Mouse (Mus musculus) erythroblast, embryonic 14.5 days (primary cell): Measurements from ENCODE around the gene Mob1b. TPM values are rescaled to one million over a fixed set of nuclear protein-coding genes. Genes with fewer than 3 reads are reported as not detected.

ENCODE experiments used
- H3K27me3 ChIP-seq: 2 replicates; pipeline ENCODE4 v1.6.1; 2012; ENCODE audit warnings: inconsistent platforms; ENCODE audit not compliant: control insufficient read depth
- H3K36me3 ChIP-seq: 2 replicates; pipeline ENCODE4 v1.6.1; 2012; ENCODE audit warnings: mild to moderate bottlenecking, inconsistent platforms; ENCODE audit not compliant: control insufficient read depth
- H3K4me1 ChIP-seq: 2 replicates; pipeline ENCODE4 v1.6.1; 2012; ENCODE audit warnings: inconsistent platforms; ENCODE audit not compliant: control insufficient read depth
- H3K4me3 ChIP-seq: replicated peaks from 2 replicates; pipeline ENCODE3; 2012; ENCODE audit warnings: moderate library complexity, mild to moderate bottlenecking, inconsistent platforms
- H3K9me3 ChIP-seq: 2 replicates; pipeline ENCODE4 v1.6.1; 2012; ENCODE audit warnings: low read length, inconsistent platforms, mixed read lengths; ENCODE audit not compliant: control insufficient read depth
- GATA1 ChIP-seq: IDR thresholded peaks from 2 replicates; pipeline ENCODE4 v1.6.1; 2012; ENCODE audit warnings: low read length, inconsistent platforms, mixed read lengths
- TAL1 ChIP-seq: IDR thresholded peaks from 3 replicates; pipeline ENCODE4 v1.6.1; 2012; ENCODE audit warnings: low read length, inconsistent platforms, mixed read lengths
- polyA plus RNA-seq: library from polyadenylated mRNA; stranded (reverse); fragments of >175 nt; gene quantifications from 2 replicates; pipeline ENCODE4 v1.2.3, GENCODE M21; 2012

Mob1b gene
- polyA plus RNA-seq, 1 experiment: 1.6 TPM

- H3K9me3 ChIP-seq: no peaks in the 10 kb centered on the region
- TF ChIP-seq GATA1 (no peak), TAL1 (no peak)
- H3K4me1 ChIP-seq: peaks cover 14% of the 10 kb centered on the region
- no peaks in the 10 kb centered on the region for H3K36me3 ChIP-seq
- peaks cover 43% of the 10 kb centered on the region for H3K27me3 ChIP-seq
- no peak overlapping the region for H3K4me3 ChIP-seq
Measured at GRCm38 (mm10) chr5:88685306-88685705, 35.3 kb upstream of the Mob1b start.

DNA sequence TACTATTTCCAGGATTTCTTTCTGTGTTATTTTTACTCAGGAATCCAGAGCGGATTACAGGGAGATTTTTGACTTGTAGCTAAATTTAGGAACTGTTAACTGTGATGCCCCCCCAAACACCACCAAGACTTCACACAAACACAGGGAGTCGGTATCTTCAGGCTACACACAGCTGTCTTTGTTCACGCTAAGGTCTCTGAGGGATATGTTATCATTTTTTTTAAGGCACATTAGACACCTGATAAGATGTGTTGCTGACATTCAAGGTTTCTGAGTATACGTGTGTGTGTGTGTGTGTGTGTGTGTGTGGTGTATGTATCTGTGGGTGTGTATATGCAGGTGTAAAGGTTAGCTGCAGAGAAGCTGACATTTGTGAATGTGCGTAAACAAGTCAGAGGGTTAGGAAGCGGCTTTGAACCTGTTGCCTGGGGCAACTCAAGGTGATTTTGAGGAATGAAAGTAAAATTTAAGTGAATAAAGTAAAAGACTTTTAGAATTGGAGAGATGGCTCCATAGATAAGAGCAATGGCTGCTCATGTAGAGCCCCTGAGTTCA lies 34.8 kb upstream of the Mob1b start:
- H3K9me3 ChIP-seq: no peaks in the 10 kb centered on the region
- peaks cover 14% of the 10 kb centered on the region for H3K4me1 ChIP-seq
- no peak overlapping the region for H3K4me3 ChIP-seq
- H3K36me3 ChIP-seq: no peaks in the 10 kb centered on the region
- TF ChIP-seq TAL1 (no peak), GATA1 (no peak)
- H3K27me3 ChIP-seq: peaks cover 43% of the 10 kb centered on the region

GRCm38 (mm10) chr5:88687996-88688406 lies 32.7 kb upstream of the Mob1b start:
- Histone ChIP-seq H3K36me3 (no peaks in the 10 kb centered on the region), H3K27me3 (peaks cover 39% of the 10 kb centered on the region), H3K4me3 (no peak overlapping the region), H3K4me1 (peaks cover 14% of the 10 kb centered on the region), H3K9me3 (no peaks in the 10 kb centered on the region)
- TF ChIP-seq TAL1 (no peak), GATA1 (no peak)

GRCm38 (mm10) chr5:88688583-88689187 lies 32.0 kb upstream of the Mob1b start:
- Histone ChIP-seq H3K36me3 (no peaks in the 10 kb centered on the region), H3K4me3 (no peak overlapping the region), H3K27me3 (peaks cover 32% of the 10 kb centered on the region), H3K9me3 (no peaks in the 10 kb centered on the region), H3K4me1 (peaks cover 11% of the 10 kb centered on the region)
- TF ChIP-seq TAL1: no peak
- TF ChIP-seq GATA1: no peak

GRCm38 (mm10) chr5:88689279-88689938 lies 31.2 kb upstream of the Mob1b start:
- Histone ChIP-seq H3K27me3 (peaks cover 25% of the 10 kb centered on the region), H3K36me3 (no peaks in the 10 kb centered on the region), H3K4me3 (no peak overlapping the region), H3K9me3 (no peaks in the 10 kb centered on the region), H3K4me1 (peaks cover 8% of the 10 kb centered on the region)
- TF ChIP-seq GATA1 (no peak), TAL1 (no peak)

GRCm38 (mm10) chr5:88690681-88691505 lies 29.8 kb upstream of the Mob1b start:
- Histone ChIP-seq H3K27me3 (peaks cover 10% of the 10 kb centered on the region), H3K4me3 (no peak overlapping the region), H3K4me1 (peaks cover 4% of the 10 kb centered on the region), H3K9me3 (no peaks in the 10 kb centered on the region), H3K36me3 (no peaks in the 10 kb centered on the region)
- TF ChIP-seq TAL1: no peak
- TF ChIP-seq GATA1: no peak

DNA sequence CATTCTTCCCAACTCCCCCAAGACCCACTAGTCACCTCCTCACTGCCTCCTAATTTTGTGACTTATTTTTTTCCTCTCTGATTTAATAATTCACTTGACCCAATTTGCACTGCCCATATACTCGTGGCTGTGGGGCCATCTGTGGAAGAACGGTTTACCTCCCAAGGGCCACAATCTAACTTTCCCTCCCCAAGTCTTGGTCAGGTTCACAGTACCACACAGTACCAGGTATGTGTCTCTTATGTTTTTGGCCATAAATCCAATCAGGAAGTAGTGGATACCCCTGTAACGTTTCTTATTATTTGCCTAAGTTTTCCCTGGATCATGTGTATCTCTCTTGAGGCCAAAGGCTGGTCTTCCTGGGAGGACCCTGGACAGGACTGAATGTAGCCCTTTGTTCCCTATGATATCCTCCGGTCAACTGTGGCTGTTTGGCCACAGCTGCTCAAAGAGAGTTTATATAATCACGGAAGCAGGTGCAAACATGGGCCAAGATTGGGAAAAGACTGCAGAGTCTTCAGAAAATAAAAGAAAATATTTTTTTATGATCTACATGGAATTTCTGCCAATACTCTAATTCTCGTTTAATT lies 29.1 kb upstream of the Mob1b start:
- Histone ChIP-seq H3K4me1 (peaks cover 4% of the 10 kb centered on the region), H3K4me3 (no peak overlapping the region)
- TF ChIP-seq GATA1 (no peak), TAL1 (no peak)

DNA sequence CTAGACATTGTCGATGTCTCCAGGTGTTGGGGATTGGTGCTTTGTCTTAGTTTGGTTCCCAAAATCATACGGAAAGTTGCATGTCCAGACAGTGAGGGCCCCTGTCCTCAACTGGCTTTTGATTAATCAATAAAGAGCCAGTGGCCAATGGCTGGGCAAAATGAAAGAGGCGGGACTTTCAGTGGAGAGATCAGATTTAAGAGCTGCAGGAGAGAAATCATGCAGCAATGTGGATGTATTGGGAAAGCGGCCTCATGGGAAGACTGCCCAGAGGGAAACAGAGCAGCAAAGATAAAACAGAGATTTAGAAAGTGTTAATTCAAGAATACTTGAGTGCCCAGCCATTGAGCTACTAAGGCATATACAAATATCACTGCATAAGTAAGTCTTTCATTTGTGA lies 28.1 kb upstream of the Mob1b start:
- TF ChIP-seq TAL1 (no peak), GATA1 (no peak)
- Histone ChIP-seq H3K9me3 (no peaks in the 10 kb centered on the region), H3K4me1 (peaks cover 4% of the 10 kb centered on the region), H3K36me3 (no peaks in the 10 kb centered on the region), H3K4me3 (no peak overlapping the region), H3K27me3 (no peaks in the 10 kb centered on the region)

More for the DNA sequence above, 29.1 kb upstream of the Mob1b start:
- no peaks in the 10 kb centered on the region for H3K9me3 ChIP-seq
- H3K36me3 ChIP-seq: no peaks in the 10 kb centered on the region
- H3K27me3 ChIP-seq: peaks cover 5% of the 10 kb centered on the region

GRCm38 (mm10) chr5:88693057-88693456 lies 27.6 kb upstream of the Mob1b start:
- Histone ChIP-seq H3K27me3 (no peaks in the 10 kb centered on the region), H3K4me1 (peaks cover 4% of the 10 kb centered on the region), H3K36me3 (no peaks in the 10 kb centered on the region), H3K4me3 (no peak overlapping the region), H3K9me3 (no peaks in the 10 kb centered on the region)
- no peak for TF ChIP-seq GATA1
- no peak for TF ChIP-seq TAL1
